Mouse (Mus musculus) 3T3-L1 (cell line): ENCODE results near the gene Dgat2.

Source experiments
- DNase-seq: peaks from one replicate; pipeline ENCODE4 v3.0.0-alpha.2; 2015; ENCODE audit warnings: low read depth, low spot score

The Dgat2 gene

GRCm38 (mm10) chr7:99193926-99194325 lies 11.4 kb upstream of the Dgat2 start:
- no peak for DNase-seq

- DNase-seq, result no peak
These were observed 8.9 kb upstream of the Dgat2 start for GRCm38 (mm10) chr7:99191411-99191810.

DNA sequence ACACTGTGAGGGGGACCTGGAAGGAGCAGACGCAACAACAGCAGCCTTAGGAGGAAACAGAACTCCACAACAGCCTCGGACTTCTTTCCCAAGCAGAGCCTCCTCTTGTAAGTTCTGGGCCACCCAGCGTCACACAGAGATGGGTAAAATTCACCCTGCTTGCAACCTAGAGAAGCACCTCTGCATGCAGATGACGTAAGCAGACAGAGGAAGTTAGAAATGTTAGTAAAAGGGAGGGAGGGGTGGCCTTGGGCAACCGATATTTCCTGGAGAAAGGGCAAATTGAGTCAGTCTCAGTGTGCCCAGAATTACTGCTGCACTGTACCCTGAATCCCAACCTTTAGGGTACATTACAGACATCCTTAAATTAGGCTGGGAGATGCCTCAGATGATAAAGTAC lies 7.4 kb upstream of the Dgat2 start:
- DNase-seq, result no peak

DNA sequence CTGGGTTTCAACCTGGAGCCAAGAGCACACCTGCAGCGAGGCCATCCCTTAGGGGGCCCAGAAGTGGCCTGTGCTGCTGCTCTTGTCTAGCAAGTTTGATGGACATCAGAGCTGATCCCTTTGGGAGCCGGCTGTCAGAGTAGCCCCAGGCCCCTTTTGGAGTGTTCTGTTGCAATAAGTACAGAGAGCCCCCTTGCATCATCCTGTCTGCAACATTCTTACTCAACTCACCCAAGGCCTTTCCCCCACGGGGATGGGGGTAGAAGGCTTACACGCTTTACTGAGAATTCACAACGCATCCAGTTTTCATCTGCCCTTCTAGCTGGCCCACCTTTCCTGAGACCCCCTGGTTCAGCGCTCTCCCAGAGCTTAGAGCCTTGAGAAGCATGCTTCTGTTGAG lies 6.1 kb upstream of the Dgat2 start:
- no peak for DNase-seq

DNA sequence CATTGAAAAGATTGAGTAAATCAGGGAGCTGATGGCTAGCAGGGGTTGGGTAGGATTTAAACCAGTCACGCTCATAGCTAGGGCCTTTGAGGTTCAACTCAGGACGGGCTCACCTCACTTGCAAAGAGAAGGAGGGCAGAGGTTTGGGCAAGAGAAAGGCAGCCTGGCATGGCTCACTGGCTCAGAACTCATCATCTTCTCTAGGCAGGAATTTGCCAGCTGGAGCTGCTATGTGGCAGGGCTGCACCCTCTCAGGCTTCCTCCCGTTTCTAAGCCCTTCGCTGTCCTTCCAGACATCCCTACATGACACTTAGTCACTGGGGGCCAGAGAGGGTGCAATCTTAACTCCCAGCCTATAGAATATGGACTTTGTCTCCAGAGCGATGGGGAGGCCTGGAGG lies 4.9 kb upstream of the Dgat2 start:
- DNase-seq, result no peak

GRCm38 (mm10) chr7:99185405-99185804 lies 2.9 kb upstream of the Dgat2 start:
- no peak for DNase-seq

DNA sequence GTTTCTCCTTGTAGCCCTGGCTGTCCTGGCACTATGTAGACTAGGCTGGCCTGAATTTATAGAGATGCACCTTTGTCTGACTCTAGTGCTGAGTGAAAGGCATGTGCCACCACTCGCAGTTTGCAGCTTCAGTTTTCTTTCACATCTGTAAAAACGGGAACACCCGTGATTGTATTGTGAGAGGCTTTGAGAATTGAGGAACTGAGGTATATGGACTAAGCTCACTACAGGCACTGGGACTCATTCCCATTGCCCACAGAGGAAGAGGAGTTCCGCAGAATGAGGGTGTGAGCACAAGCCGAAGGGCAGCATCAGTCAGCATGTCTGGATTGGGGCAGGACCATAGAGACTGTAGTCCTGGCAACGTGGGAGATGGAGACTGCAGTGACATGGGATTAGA lies 1.2 kb upstream of the Dgat2 start:
- no peak for DNase-seq

GRCm38 (mm10) chr7:99181619-99182431 lies 694 bp downstream of the Dgat2 start:
- peak; percentile 4 for DNase-seq

- no peak for DNase-seq
These were observed 2.4 kb downstream of the Dgat2 start for GRCm38 (mm10) chr7:99180162-99180561.

DNA sequence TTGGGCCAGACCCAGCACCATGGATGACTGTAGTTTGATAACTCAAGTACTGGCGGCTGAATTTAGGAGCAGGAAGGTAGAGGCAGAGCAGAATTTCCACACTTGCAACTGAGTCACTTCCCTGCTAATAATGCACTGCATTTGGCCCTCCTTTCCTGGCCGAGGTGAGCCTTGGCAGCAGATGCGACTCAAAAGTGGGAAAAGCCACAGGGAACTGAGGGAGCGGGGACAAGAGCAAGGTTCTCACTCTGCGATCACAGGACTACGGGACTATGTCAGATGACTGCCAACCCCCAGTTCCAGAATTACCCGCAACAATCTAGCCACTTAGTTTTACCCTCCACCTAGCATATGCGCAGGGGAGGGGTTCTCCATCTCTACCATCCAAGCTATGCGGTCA lies 3.2 kb downstream of the Dgat2 start:
- no peak for DNase-seq

GRCm38 (mm10) chr7:99177386-99177785 lies 5.1 kb downstream of the Dgat2 start:
- no peak for DNase-seq

GRCm38 (mm10) chr7:99175666-99176065 lies 6.9 kb downstream of the Dgat2 start:
- no peak for DNase-seq

DNA sequence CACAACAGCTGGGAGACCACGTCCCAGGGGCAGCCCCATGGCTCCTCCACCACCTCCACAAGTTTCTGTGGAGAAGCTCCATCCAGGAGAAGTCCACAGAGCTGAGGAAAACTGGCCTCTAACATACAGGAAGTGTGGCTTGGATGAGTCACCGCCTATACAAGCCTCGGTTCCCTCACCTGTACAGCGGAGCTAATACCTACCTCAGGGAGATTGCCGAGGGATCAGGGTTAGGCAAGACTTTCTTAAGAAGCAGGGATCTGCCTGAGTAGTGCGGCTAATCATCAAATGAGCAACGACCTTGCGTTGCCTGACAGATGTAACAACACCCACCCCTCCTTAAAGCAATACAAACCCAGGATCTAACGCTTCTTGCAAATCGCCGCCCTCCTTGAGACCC lies 7.4 kb downstream of the Dgat2 start:
- DNase-seq, result no peak

DNA sequence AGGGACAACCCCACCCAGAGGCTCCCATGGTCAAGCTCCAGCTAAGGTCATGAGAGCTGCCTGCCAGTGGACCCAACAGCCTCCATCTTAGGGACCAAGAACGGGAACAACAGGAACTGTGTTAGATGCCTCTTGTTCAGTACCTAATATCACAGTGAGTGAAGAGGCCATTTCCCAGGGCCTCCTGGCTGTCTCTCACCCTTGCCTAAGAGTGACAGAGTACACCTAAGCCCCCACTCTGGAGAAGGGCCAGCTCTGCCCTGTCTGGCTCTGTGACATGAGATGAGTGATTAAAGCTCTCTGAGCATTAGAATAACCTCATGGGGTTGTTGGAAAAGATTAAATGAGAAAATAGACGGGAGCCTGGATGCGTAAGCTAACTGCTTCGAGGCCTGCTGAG lies 8.5 kb downstream of the Dgat2 start:
- no peak for DNase-seq

- DNase-seq, result no peak
These were observed 9.6 kb downstream of the Dgat2 start for GRCm38 (mm10) chr7:99172898-99173297.

DNA sequence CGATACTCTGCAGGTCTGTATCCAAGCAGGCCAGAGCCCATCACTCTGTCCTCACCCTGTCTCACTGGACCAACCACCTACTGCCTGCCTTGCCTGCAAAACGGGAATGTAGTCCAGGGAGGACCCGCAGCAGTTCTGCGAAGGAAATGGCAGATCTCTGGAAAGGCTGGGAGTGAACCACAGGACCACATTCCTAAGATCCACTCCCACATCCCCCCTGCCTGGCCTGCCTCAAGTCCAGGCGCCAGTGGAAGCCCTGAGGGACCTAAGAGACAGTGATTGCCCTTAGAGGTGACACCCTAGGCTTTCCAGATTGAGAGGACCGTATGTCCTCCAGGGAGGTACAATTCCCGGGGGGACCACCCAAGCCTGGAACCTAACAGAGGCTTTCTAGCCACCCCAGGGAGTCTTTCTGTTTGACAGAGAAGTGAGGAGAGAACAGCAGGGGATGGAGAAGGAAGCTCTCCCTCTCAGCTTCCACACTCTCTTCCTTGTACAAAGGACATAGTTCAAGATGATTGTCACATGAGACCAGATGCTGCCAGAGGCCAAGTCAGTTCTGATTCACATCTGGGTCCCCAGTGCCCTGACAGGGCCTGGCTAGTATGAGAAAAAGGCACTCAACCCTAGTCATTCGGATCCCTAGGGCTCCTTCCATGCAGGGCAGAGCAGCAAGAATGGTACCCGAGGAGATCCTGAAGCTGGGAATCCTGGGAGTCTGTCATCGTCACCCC lies 10.6 kb downstream of the Dgat2 start:
- no peak for DNase-seq

DNA sequence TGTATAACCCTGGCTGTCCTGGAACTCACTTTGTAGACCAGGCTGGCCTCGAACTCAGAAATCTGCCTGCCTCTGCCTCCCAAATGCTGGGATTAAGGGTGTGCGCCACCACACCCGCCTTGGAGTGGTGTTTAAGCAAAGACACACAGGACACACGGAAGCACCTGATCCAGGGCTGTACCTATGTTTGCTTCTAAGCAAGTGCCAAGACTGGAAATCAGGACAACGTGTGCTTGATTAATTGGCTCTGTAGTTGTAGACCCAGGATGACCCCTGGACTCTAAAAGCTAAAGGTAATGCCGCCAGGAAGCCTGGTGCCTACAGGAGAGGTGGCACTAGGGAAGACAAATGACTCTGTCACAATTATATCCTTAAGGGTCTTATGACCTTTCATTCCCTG lies 12.0 kb downstream of the Dgat2 start:
- DNase-seq, result no peak

DNA sequence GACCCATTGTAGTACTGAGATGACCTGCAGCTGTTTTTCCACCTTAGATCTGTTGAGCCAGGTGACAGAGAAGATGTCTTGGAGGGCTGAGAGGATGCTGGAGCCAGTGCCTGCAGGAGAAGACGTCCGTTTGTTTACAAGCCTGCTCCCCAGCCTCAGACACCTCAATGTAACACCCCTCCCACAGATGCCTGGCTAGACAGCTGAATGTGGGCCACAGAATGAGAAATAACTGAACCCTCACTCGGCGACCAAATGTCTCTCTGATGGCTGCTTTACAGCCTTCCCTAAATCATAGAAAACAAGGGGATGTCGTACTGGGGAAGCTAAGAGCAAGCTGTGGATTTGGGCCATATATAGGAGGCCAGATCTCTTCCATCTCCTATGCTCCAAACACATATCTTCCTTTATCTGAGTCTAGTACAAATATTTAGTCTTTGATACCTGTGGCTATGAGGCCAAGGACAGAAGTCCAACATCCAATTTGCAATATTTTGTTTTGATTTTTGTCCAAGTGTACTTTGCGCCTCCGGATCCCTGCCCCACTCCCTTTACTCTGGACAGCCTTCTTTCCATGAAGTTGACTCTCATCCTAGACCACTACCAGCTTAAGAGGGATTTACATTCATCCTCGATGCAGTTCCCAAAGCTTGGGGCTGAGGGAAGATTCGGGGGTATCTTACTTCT lies 12.7 kb downstream of the Dgat2 start:
- DNase-seq, result no peak

DNA sequence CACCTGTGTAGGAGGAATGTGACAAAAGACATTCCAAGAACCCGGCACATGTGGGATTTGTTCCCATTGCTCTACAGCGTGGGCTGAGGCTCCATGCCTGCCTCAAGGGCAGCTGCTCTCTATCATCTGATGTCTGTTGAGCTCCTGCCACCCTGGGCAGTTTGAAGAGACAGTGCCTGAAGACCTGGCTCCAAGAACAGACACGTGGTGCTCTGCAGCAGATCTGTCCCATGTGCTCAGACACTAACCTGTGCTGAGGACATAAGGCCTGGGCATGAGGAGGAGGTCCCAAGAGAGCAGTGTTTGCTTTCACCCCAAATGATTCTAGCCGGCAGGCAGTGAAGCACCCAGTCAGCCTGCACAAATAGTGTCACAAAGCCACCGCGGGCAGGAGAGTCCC lies 13.8 kb downstream of the Dgat2 start:
- DNase-seq, result no peak

DNA sequence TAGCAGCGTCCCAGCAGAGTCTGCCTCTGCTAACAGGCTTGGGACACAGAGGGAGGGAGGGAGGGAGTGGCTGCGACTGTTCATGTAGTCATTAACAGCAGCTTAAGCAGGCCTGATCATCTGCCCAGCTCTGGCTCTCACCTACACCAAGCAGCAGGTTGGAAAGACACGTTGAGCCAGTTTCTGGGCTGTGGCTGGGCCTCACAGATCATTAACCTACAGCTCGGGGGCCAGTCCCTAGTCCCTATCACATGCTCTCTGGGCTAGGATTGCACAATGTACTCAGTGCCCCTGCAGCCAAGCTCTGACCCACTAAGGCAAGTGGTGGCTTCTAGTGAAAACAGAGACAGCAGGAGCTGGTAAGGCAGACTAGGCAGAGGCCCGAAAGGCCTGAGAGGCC lies 14.6 kb downstream of the Dgat2 start:
- DNase-seq, result no peak

DNA sequence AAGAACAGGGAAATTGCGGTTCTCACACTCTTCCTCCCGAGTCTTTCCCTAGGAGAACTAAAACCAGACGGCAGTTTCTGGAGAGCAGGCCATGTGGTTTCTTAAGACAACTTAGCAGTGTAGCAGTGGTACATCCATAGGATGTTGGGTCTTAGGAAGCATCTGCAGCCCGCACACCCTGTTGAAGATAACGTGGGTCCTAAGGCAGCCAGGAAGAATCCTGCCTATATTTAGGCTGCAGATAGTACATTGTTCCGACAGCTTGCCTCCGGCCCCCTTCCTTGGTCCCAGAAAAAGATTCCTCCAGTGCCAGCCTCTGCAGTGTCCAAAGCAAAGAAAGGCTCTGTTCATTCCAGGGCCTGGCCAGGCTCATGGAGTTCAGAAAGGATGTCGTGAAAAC lies 16.4 kb downstream of the Dgat2 start:
- DNase-seq, result no peak

- no peak for DNase-seq
These were observed 17.6 kb downstream of the Dgat2 start for GRCm38 (mm10) chr7:99164873-99165410.
